Mouse (Mus musculus): ENCODE results near the gene Slc51b. TPM values are rescaled to one million over a fixed set of nuclear protein-coding genes. Genes with fewer than 3 reads are reported as not detected.

Gene Slc51b
- polyA plus RNA-seq, 1 experiment = not detected

GRCm38 (mm10) chr9:65460198-65460597 is 37.4 kb upstream of the Slc51b start:
- H3K27ac ChIP-seq (ENCODE audit: insufficient read depth, low read length) = no peak overlapping the region
- no peak for DNase-seq (ENCODE audit: low read depth in 1 of 2, low spot score in 2 of 2)
- 80% methylated on average over 3 of the region's 3 CpGs for WGBS
- 0 out of 2 replicates have a peak, but pooled peaks cover 1% of the 10 kb centered on the region for H3K36me3 ChIP-seq (ENCODE audit: control insufficient read depth, insufficient read depth, low read length)
- H3K4me3 ChIP-seq (ENCODE audit: extremely low read depth, insufficient read depth, insufficient read length) = no peak overlapping the region
- peaks cover 4% of the 10 kb centered on the region; the same call in 1 of the 2 replicates for H3K4me1 ChIP-seq (ENCODE audit: control insufficient read depth, insufficient read depth, insufficient read length)
- TF ChIP-seq POLR2A (IDR thresholded peaks at IDR 0.05; ENCODE audit: low read depth, low read length) (no peak), CTCF (IDR thresholded peaks at IDR 0.05; ENCODE audit: extremely low read depth, insufficient read depth, insufficient read length, insufficient replicate concordance) (no peak)
- H3K27me3 ChIP-seq (ENCODE audit: control insufficient read depth, insufficient read depth, low read length) = no peaks in the 10 kb centered on the region

GRCm38 (mm10) chr9:65458975-65459374 is 36.2 kb upstream of the Slc51b start:
- 93% methylated on average over 2 of the region's 2 CpGs for WGBS
- TF ChIP-seq CTCF (IDR thresholded peaks at IDR 0.05; ENCODE audit: extremely low read depth, insufficient read depth, insufficient read length, insufficient replicate concordance) (no peak), POLR2A (IDR thresholded peaks at IDR 0.05; ENCODE audit: low read depth, low read length) (no peak)
- DNase-seq (ENCODE audit: low read depth in 1 of 2, low spot score in 2 of 2) = no peak
- H3K4me1 ChIP-seq (ENCODE audit: control insufficient read depth, insufficient read depth, insufficient read length) = peaks cover 4% of the 10 kb centered on the region; the same call in 1 of the 2 replicates
- H3K4me3 ChIP-seq (ENCODE audit: extremely low read depth, insufficient read depth, insufficient read length) = no peak overlapping the region
- H3K27me3 ChIP-seq (ENCODE audit: control insufficient read depth, insufficient read depth, low read length) = no peaks in the 10 kb centered on the region
- H3K27ac ChIP-seq (ENCODE audit: insufficient read depth, low read length) = no peak overlapping the region
- no peaks in the 10 kb centered on the region for H3K36me3 ChIP-seq (ENCODE audit: control insufficient read depth, insufficient read depth, low read length)

- DNase-seq (ENCODE audit: low read depth in 1 of 2, low spot score in 2 of 2) = no peak
- no peaks in the 10 kb centered on the region for H3K4me1 ChIP-seq (ENCODE audit: control insufficient read depth, insufficient read depth, insufficient read length)
- peaks cover 35% of the 10 kb centered on the region for H3K36me3 ChIP-seq (ENCODE audit: control insufficient read depth, insufficient read depth, low read length)
- 89% methylated on average over 6 of the region's 6 CpGs for WGBS
- no peaks in the 10 kb centered on the region for H3K27me3 ChIP-seq (ENCODE audit: control insufficient read depth, insufficient read depth, low read length)
- no peak overlapping the region for H3K4me3 ChIP-seq (ENCODE audit: extremely low read depth, insufficient read depth, insufficient read length)
- H3K27ac ChIP-seq (ENCODE audit: insufficient read depth, low read length) = no peak overlapping the region
- TF ChIP-seq CTCF (IDR thresholded peaks at IDR 0.05; ENCODE audit: extremely low read depth, insufficient read depth, insufficient read length, insufficient replicate concordance) (no peak), POLR2A (IDR thresholded peaks at IDR 0.05; ENCODE audit: low read depth, low read length) (no peak)
Observed at GRCm38 (mm10) chr9:65447951-65448350, 25.2 kb upstream of the Slc51b start.

- Histone ChIP-seq H3K4me3 (ENCODE audit: extremely low read depth, insufficient read depth, insufficient read length) (no peak overlapping the region), H3K4me1 (ENCODE audit: control insufficient read depth, insufficient read depth, insufficient read length) (no peaks in the 10 kb centered on the region), H3K27me3 (ENCODE audit: control insufficient read depth, insufficient read depth, low read length) (no peaks in the 10 kb centered on the region), H3K27ac (ENCODE audit: insufficient read depth, low read length) (no peak overlapping the region), H3K36me3 (ENCODE audit: control insufficient read depth, insufficient read depth, low read length) (peaks cover 37% of the 10 kb centered on the region)
- WGBS = 89% methylated on average over 4 of the region's 4 CpGs
- DNase-seq (ENCODE audit: low read depth in 1 of 2, low spot score in 2 of 2) = no peak
- TF ChIP-seq POLR2A (IDR thresholded peaks at IDR 0.05; ENCODE audit: low read depth, low read length) (no peak), CTCF (IDR thresholded peaks at IDR 0.05; ENCODE audit: extremely low read depth, insufficient read depth, insufficient read length, insufficient replicate concordance) (no peak)
Observed at GRCm38 (mm10) chr9:65444692-65445091, 21.9 kb upstream of the Slc51b start.

GRCm38 (mm10) chr9:65435671-65436301 is 13.0 kb upstream of the Slc51b start, which contains the start of gene Mtfmt:
TSS of gene Mtfmt (plus strand) at chr9:65435782.
- peak within 1 kb of the TSS; percentile 4; the same call in 1 of the 2 replicates for H3K27ac ChIP-seq (ENCODE audit: insufficient read depth, low read length)
- TF ChIP-seq CTCF (IDR thresholded peaks at IDR 0.05; ENCODE audit: extremely low read depth, insufficient read depth, insufficient read length, insufficient replicate concordance) = no peak
- peak; percentile 67 for TF ChIP-seq POLR2A (IDR thresholded peaks at IDR 0.05; ENCODE audit: low read depth, low read length)
- under 1% methylated on average over 54 of the region's 54 CpGs for WGBS
- no peaks in the 10 kb centered on the region for H3K4me1 ChIP-seq (ENCODE audit: control insufficient read depth, insufficient read depth, insufficient read length)
- peak within 1 kb of the TSS; percentile 77 for H3K4me3 ChIP-seq (ENCODE audit: extremely low read depth, insufficient read depth, insufficient read length)
- H3K27me3 ChIP-seq (ENCODE audit: control insufficient read depth, insufficient read depth, low read length) = no peaks in the 10 kb centered on the region
- DNase-seq (ENCODE audit: low read depth in 1 of 2, low spot score in 2 of 2) = peak; percentile 87 to 96
- H3K36me3 ChIP-seq (ENCODE audit: control insufficient read depth, insufficient read depth, low read length) = peaks cover 3% of the 10 kb centered on the region

- Histone ChIP-seq H3K4me1 (ENCODE audit: control insufficient read depth, insufficient read depth, insufficient read length) (no peaks in the 10 kb centered on the region), H3K27ac (ENCODE audit: insufficient read depth, low read length) (no peak overlapping the region), H3K4me3 (ENCODE audit: extremely low read depth, insufficient read depth, insufficient read length) (no peak overlapping the region), H3K36me3 (ENCODE audit: control insufficient read depth, insufficient read depth, low read length) (no peaks in the 10 kb centered on the region), H3K27me3 (ENCODE audit: control insufficient read depth, insufficient read depth, low read length) (no peaks in the 10 kb centered on the region)
- 72% methylated on average over 4 of the region's 4 CpGs for WGBS
- no peak for DNase-seq (ENCODE audit: low read depth in 1 of 2, low spot score in 2 of 2)
- TF ChIP-seq CTCF (IDR thresholded peaks at IDR 0.05; ENCODE audit: extremely low read depth, insufficient read depth, insufficient read length, insufficient replicate concordance) = no peak
- no peak for TF ChIP-seq POLR2A (IDR thresholded peaks at IDR 0.05; ENCODE audit: low read depth, low read length)
Observed at GRCm38 (mm10) chr9:65435211-65435610, 12.5 kb upstream of the Slc51b start.

- DNase-seq (ENCODE audit: low read depth in 1 of 2, low spot score in 2 of 2) = peak in 1 of 2 experiments; percentile 41
- Histone ChIP-seq H3K27ac (ENCODE audit: insufficient read depth, low read length) (no peak overlapping the region), H3K36me3 (ENCODE audit: control insufficient read depth, insufficient read depth, low read length) (no peaks in the 10 kb centered on the region), H3K27me3 (ENCODE audit: control insufficient read depth, insufficient read depth, low read length) (no peaks in the 10 kb centered on the region), H3K4me1 (ENCODE audit: control insufficient read depth, insufficient read depth, insufficient read length) (no peaks in the 10 kb centered on the region), H3K4me3 (ENCODE audit: extremely low read depth, insufficient read depth, insufficient read length) (no peak overlapping the region)
- WGBS = 66% methylated on average over 5 of the region's 5 CpGs
- TF ChIP-seq CTCF (IDR thresholded peaks at IDR 0.05; ENCODE audit: extremely low read depth, insufficient read depth, insufficient read length, insufficient replicate concordance) (peak; percentile 20; the same call in 1 of the 2 replicates), POLR2A (IDR thresholded peaks at IDR 0.05; ENCODE audit: low read depth, low read length) (no peak)
Observed at GRCm38 (mm10) chr9:65434140-65434539, 11.4 kb upstream of the Slc51b start.

Data from spleen, adult 2 months (tissue).